Mouse (Mus musculus): Measurements from ENCODE around the gene Rabep1.

Rabep1 gene

DNA sequence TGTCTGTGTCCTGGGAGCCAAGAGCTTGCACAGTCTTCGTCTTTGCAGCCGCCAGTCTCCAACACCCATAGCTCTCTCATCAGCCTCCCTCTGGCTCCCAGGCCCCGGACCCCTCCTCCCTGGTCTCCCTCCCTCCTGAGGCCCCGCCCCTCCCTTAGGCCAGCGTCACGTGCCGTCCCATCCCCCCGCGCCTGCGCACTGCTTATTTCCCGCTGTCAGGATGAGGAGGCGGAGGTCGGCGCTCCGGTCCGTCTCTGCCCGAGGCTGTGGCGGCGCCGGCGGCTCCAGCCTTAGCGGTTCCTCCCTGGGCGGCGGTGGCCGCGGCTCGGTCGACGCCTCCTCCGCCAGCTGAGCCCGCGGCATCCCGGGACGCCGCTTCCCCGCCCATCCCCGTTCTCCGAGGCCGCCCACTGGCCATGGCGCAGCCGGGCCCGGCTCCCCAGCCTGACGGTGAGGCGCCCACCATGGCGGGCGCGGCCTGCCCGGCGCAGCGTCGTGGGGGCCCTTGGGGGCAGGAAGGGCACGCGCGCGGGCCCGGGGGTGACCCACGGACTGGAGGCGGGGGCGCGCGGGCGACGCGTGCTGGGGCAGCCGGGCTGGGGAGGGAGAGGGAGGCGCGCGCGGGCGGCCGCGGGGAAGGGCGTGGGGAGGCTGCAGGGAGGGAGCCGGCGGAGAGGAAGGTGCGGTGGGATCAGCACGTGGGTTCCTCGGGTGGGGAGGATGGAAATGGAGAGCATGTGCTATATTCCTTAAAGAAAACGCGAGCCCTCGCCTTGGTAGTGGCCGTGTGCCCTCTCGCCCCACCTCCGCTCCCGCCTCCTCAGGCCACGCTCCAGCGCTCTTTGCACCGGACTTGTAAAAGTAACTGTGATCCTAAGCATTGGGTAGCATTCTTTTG is at the start of gene Rabep1:
Rabep1 (plus strand) TSS at position 220 of the 898 bp plus-strand sequence.
- peak; percentile 93 for DNase-seq (ENCODE audit: low read depth)

DNA sequence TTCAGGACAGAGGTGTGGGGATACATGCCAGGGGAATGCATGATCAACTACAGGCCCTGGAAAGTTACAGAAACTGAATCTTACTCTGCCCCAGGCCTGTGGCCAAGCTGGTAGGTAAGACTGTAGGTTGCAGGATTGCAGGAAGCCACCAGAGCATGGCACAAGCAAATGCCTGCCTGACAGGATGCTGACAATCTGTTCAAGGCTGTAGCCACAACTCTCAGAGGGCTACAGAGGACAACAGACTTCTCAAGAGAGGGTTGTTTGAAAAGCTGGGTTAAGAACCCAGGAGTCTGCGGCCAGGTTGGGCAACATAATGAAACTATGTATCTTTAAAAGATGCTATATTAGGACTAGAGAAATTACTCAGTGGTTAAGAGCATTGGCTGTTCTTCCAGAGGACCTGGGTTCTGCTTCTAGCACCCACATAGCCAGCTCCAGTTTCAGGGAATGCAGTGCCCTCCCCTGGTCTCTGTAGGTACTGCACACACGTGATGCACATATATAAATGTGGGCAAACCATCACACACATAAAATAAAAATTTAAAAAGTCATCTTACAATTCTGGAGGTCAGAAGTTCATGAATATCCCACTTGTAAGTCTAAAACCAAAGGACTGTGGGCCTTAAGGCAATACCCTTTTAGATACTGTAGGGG is 42.2 kb upstream of the Rabep1 start:
- DNase-seq (ENCODE audit: low read depth), result no peak

- DNase-seq (ENCODE audit: low read depth), result no peak
Observed at GRCm38 (mm10) chr11:70802865-70803261, 41.7 kb upstream of the Rabep1 start.

DNA sequence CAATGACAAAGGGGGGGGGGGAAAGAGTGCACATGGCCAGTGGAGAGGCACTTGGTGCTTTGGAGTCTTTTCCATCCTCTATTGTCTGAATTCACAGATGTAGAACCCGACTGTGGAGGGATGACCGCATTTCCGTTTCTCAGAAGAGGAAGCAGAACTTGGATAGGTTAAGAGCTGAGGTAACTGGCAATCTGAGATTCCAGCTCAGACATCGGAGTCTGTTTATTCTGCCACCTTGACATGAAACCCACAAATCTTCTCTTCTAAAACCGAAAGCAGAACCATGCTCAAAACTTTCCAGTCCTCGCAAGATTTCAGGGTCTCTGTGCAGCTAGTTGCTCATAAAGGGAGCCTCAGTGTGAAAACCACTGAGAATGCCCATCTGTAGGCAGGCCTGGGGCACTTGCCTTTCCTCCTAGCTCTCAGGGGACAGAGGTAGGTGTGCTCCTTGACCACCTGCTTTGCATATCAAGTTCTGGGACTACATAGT is 40.8 kb upstream of the Rabep1 start:
- DNase-seq (ENCODE audit: low read depth), result peak; percentile 80

- DNase-seq (ENCODE audit: low read depth), result no peak
Observed at GRCm38 (mm10) chr11:70804395-70804794, 40.2 kb upstream of the Rabep1 start.

DNA sequence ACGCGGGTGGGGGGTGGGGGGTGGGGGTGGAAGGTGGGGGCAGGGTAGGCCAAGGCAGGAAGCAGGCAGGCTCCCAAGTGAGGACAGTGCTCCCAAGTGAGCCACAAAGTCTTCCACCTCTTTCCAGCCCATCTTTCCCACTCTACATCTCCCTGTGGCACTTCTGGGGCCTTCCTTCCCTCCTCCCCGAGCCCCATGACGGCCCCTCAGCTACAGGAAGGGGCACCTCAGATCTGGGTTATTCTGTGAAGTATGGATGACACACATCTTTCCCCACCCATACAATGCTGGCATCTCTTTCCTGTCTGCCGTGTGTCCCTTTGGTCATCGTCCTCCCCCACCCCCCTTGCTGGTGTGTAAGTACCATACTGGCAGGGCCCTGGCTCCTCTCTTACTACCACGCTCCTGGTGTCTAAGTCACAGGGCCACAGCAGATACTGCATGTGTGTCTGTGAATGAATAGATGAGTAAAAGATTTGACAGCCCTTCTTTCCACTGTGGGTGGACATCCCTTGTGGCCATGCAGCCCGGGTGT is 38.9 kb upstream of the Rabep1 start:
- DNase-seq (ENCODE audit: low read depth), result peak; percentile 29

DNA sequence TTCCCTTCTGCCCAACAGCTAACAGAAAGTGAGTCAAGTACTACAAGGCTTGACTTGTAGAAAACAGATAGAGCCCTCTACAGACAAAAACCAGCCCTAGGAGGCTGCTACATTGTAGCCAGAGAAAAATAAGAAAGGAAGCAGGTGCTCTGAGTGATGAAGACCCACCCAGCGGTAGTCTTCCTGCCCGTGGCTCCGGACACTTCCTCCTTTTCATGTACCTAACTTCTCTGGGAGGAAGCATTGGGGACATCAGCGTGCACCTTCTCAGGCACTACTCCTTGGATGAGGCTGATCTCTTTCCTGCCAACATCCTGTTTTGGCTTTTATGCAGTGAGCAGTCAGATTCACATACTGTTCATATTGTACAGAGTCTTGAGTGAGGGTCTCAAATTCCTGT is 37.9 kb upstream of the Rabep1 start:
- DNase-seq (ENCODE audit: low read depth), result peak; percentile 32

- no peak for DNase-seq (ENCODE audit: low read depth)
Observed at GRCm38 (mm10) chr11:70807630-70808029, 36.9 kb upstream of the Rabep1 start.

DNA sequence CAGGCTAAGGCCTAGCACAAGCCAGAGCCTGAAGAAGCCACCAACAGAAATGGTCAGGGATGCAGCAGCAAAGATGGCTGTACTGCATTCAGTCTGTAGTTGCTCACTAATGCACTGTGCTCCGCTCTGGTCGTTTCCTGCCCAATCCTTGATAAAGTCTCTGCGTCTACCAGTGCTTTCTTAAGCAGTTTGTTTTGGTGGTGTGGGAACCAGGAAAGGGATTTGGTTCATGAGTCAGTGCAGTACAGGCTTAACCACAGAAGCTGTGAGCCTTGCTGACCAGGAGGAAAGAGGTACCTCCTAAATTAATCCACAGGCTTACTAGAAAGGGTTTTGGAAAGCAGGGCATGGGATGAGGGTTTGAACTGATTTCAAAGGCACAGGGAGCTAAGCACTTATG is 36.5 kb upstream of the Rabep1 start:
- no peak for DNase-seq (ENCODE audit: low read depth)

- no peak for DNase-seq (ENCODE audit: low read depth)
Observed at GRCm38 (mm10) chr11:70809011-70809410, 35.6 kb upstream of the Rabep1 start.

DNA sequence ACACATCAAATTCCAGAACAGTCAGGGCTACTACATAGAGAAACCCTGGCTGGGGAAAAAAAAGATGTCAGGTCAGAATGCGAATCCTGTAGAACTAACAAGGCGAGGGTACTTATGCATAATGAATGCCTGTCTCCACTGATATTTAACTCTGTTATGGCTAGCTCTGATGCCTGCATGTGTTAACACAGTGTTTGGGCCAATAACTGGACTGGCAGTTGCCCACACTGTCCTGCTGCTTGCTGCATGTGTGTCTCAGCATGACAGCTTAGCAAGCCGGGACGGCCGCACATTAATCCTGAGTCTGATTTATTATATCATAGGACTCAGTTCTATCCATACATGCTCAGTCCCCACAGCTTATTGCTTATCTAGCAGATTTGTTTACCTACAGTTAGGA is 33.5 kb upstream of the Rabep1 start:
- no peak for DNase-seq (ENCODE audit: low read depth)

DNA sequence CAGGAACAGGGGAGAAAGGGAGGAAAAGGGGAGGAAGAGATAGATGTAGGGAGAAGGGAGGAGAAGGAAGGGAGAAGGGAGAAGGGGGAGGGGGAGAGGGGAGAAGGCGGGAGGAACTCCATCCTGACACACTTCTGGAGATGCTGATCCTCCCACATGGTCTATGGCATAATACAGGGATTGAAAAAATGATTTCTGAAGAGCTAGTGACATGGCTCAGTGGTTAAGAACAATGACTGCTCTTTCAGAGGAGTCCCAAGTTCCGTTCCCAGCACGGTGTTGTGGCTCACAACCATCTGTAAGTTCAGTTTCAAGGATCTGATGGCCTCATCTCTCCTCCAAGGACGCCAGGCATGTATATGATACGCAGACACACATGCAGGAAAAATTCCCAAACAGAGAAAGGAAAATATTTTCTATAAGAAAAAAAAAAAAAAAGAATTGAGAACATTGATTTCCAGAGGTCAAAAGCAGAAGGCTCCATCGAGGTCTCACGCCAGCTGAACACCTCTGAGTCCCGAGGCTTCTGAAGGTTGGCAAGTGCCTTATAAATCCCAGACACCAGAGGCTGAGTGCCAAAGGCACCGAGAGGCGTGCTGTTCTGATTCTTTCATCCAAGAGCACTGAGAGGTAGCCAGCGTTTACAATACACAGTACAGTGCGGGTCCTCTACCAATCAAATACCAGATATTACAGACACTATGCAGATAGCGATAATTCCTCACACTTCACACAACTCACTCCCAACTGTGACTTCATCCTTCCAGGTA is 32.9 kb upstream of the Rabep1 start:
- no peak for DNase-seq (ENCODE audit: low read depth)

DNA sequence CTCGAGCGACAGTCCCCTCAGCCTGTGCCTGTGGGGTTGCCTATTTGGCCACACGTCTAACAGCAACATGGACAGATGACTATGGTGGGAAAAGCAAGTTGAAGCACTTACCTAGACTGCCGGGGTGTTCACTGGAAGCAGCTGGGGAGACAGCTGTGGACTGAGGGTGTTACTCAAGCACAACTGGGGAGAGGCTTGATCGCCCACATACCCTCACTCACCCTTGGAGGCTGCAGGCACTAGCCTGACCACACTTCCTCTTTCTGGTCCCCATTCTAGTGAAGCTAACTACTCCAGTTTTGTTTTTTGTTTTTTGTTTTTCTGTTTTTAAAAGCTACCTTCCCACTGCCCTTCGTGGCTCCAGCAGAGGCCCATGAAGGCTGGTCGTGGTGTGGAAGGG is 32.2 kb upstream of the Rabep1 start, which contains the start of gene Scimp:
Scimp (minus strand) TSS at position 222 of the 400 bp plus-strand sequence.
- no peak for DNase-seq (ENCODE audit: low read depth)

- no peak for DNase-seq (ENCODE audit: low read depth)
Observed at GRCm38 (mm10) chr11:70815071-70815470, 29.5 kb upstream of the Rabep1 start.

DNA sequence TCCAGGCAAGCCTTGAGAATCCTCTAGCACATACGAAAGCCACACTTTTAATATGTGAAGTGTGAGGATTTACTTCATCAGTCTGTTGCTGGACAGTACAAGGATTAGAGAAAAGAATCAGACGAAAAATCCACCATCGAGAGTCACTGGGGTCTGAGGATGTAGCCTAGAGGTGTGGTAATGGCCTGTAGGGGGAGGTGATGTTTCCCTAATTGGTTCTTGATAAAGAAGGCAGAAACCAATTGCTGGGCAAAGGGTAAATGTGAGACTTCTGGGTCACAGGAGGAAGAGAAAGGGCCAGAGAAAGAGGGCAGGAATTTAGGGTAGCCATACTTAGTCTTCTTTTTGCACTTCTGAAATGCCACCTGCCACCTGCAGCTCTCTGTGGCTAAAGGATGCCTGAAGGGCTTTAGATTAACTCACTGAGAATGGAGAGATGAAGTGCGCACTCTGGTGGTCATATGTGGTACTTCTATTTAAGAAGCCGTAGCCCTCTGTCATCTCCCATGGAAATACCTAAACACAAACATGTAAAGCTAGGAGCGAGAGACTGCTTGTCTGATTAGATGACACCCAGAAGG is 29.0 kb upstream of the Rabep1 start:
- peak; percentile 92 for DNase-seq (ENCODE audit: low read depth)

DNA sequence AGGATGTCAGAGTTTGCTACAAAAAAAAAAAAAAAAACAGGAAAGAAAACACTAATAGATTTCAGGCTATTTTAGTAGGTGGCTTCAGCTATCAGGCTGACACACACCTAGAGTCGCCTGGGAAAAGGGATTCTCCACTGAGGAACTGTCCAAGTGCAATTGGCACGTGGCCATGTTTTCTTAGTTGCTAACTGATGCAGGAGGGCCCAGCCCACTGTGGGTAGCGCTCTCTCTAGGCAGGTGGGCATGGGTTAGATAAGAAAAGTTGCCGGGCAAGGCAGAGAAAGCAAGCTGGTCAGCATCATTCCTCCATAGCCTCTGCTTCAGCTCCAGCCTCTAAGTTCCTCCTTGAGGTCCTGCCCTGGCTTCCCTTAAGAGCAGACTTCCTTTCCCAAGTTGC is 27.8 kb upstream of the Rabep1 start:
- no peak for DNase-seq (ENCODE audit: low read depth)

- no peak for DNase-seq (ENCODE audit: low read depth)
Observed at GRCm38 (mm10) chr11:70820120-70820519, 24.5 kb upstream of the Rabep1 start.

DNA sequence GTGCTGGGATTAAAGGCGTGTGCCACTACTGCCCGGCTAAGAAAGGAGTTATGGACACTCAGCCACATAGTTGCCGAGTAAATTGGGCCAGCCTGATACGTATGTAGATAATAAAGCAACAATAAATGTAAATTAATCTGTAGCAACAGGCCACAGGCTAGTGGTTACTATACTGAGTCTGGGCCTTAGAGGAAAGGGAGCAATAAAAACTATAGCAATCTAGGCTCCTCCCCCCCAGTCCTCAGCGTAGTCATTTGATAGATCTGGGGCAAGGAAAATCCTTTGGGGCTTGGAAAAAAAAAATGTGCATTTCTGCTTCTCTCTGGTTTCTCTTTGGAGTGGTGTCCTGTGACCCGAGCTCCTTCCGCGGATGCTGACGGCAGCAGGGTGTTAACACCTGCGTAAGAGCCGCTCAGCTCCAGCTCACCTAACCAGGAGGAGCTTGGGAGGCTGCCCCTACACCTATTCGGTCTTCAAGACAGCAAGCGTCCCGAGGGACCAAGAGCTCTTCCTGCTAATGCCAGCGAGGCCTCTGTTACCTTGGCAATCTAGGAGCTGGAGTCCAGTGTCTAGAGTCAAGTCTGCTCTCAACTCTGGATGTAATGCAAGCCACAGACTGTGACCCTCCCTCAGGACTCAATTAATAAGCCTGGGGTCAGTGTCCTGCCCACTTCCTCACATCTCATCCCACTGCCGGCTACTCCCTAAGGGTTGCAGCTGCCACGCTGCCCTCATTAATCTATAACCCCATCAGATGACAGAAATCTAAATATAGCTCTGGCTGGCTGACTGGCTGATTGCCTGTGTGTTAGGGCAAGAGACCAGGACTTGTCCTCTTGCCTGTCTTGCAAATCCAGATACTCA is 22.6 kb upstream of the Rabep1 start:
- no peak for DNase-seq (ENCODE audit: low read depth)

DNA sequence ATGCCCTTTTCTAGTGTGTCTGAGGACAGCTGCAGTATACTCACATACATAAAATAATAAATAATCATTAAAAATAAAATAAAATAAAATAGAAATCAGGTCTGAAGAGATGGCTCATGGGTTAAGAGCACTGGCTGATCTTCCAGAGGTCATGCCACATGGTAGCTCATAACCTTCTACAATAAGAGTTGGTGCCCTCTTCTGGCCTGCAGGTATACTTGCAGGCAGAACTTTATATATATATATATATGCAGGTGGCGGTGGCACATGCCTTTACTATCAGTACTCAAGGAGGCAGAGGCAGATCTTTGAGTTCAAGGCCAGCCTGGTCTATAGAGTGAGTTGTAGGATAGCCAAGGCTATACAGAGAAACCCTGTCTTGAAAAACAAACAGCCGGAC is 18.4 kb upstream of the Rabep1 start:
- DNase-seq (ENCODE audit: low read depth), result peak; percentile 56

GRCm38 (mm10) chr11:70828975-70829615 is 15.5 kb upstream of the Rabep1 start:
- DNase-seq (ENCODE audit: low read depth), result no peak
